Mouse (Mus musculus) kidney, adult 2 months (tissue): Measurements from ENCODE around the gene Gm21188. TPM values are rescaled to one million over a fixed set of nuclear protein-coding genes. Genes with fewer than 3 reads are reported as not detected.
A peak's percentile ranks its signal among the peaks of the same experiment; 100 is the strongest.
"Not testable (repeated sequence)": the region's sequence is repeated elsewhere in the genome, so short reads cannot be mapped to it uniquely, and the experiment has no call there.

Source experiments
- DNase-seq: peaks from one replicate; pipeline ENCODE4 v3.0.0; 2021
- H3K27ac ChIP-seq: fragments of 200-500 bp; 2 replicates; pipeline ENCODE4 v1.5.1; 2012; ENCODE audit warnings: low read depth, low read length, control low read depth, inconsistent platforms; ENCODE audit not compliant: insufficient read depth
- H3K27me3 ChIP-seq: fragments of 200-500 bp; replicated peaks from 2 replicates; pipeline ENCODE4 v1.6.1; 2012; ENCODE audit warnings: mild to moderate bottlenecking, moderate library complexity, low read length, inconsistent platforms; ENCODE audit not compliant: control insufficient read depth, insufficient read depth
- H3K36me3 ChIP-seq: fragments of 200-500 bp; 2 replicates; pipeline ENCODE4 v1.6.1; 2012; ENCODE audit warnings: mild to moderate bottlenecking, moderate library complexity, low read length, inconsistent platforms; ENCODE audit not compliant: control insufficient read depth, insufficient read depth
- H3K4me1 ChIP-seq: fragments of 200-500 bp; 2 replicates; pipeline ENCODE4 v1.6.1; 2011; ENCODE audit warnings: low read length; ENCODE audit not compliant: control insufficient read depth, insufficient read depth
- H3K4me3 ChIP-seq: fragments of 200-500 bp; 2 replicates; pipeline ENCODE4 v1.5.1; 2011; ENCODE audit warnings: mild to moderate bottlenecking, low read depth, low read length, control low read depth; ENCODE audit not compliant: insufficient read depth
- WGBS: fragments of 180-500 bp; shearing (Covaris S2); methylation state at CpG from one replicate; pipeline ENCODE4 v1.1.7; 2018; 5-methylcytosine and 5-hydroxymethylcytosine counted together
- polyA plus RNA-seq: library from polyadenylated mRNA; depleted of rRNA; stranded (reverse); fragments of >200 nt; gene quantifications from 2 replicates; pipeline ENCODE4 v1.2.3, GENCODE M21; 2012

The Gm21188 gene
- polyA plus RNA-seq, 1 experiment: 0.80 TPM

GRCm38 (mm10) chr13:120026373-120026772 lies 25.6 kb downstream of the Gm21188 start:
- not testable (repeated sequence) for H3K4me3 ChIP-seq, H3K4me1 ChIP-seq, H3K36me3 ChIP-seq, H3K27me3 ChIP-seq, H3K27ac ChIP-seq
- DNase-seq: peak; percentile 38
- 2% methylated on average over 3 of the region's 13 CpGs for WGBS

- H3K36me3 ChIP-seq, H3K4me1 ChIP-seq, H3K27ac ChIP-seq, H3K4me3 ChIP-seq, H3K27me3 ChIP-seq: not testable (repeated sequence)
- peak; percentile 38 for DNase-seq
- WGBS: 8% methylated on average over 4 of the region's 4 CpGs
Observed at GRCm38 (mm10) chr13:120025576-120025975, 26.4 kb downstream of the Gm21188 start.

GRCm38 (mm10) chr13:120025004-120025403 lies 27.0 kb downstream of the Gm21188 start:
- H3K4me3 ChIP-seq, H3K27ac ChIP-seq, H3K36me3 ChIP-seq, H3K4me1 ChIP-seq, DNase-seq, H3K27me3 ChIP-seq: not testable (repeated sequence)
- WGBS: 3% methylated on average over 21 of the region's 21 CpGs

GRCm38 (mm10) chr13:120024581-120024980 lies 27.4 kb downstream of the Gm21188 start:
- 12% methylated on average over 9 of the region's 9 CpGs for WGBS
- not testable (repeated sequence) for H3K36me3 ChIP-seq, DNase-seq, H3K27ac ChIP-seq, H3K27me3 ChIP-seq, H3K4me3 ChIP-seq, H3K4me1 ChIP-seq

DNA sequence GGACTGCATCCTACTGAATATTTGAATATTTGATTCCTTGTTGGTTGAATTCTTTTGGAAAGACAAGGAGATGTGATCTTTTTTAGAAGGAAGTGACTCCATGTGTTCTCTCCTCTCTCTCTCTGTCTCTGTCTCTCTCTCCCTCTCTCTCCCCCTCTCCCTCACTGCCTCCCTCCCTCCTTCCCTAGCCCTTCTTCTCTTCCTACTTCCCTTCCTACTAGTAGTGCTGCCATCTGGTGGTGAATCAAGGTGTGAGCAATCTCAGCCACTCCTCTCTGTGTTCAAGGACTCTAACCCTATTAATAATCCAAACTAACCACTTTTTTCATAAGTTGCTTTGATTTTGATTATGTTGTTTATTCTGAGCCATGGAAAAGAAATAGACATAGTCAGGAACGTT lies 30.5 kb downstream of the Gm21188 start:
- not testable (repeated sequence) for H3K4me3 ChIP-seq, H3K4me1 ChIP-seq, H3K36me3 ChIP-seq, H3K27me3 ChIP-seq, DNase-seq, H3K27ac ChIP-seq
- no CpG with 5 or more reads among the region's 1 CpGs for WGBS

DNA sequence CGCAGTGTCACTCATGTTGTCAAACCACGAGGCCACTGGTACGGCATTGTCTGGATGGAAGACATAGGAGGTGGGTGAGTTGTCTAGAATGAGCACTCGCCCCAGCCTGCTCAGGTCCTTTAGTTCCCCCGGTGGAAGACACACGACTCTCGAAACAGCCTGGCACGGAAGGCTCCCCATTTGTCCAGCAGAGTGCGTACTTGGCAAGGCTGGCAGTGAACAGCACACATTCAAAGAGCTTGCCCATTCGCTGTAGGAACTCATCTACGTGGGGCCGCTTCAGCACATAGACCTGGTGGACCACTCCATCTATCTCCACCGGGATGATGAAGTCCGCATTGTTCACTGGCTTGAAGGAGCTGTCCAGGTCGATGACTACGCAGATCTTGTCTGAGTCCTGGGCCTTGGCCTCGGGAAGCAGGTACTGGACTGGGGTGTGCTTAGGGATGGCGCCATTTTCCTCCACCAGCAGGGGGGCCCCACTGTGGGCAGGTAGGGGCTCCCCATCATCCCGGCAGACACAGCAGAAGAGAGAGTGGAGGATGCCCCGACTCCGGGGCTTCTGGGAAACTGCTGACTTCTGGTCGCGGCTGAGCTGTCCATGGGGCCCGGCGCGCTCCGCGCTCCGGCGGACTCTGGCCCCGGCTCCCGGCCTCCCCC lies 36.5 kb downstream of the Gm21188 start:
- WGBS: under 1% methylated on average over 9 of the region's 32 CpGs
- not testable (repeated sequence) for H3K4me3 ChIP-seq, H3K27ac ChIP-seq, H3K4me1 ChIP-seq, H3K27me3 ChIP-seq, H3K36me3 ChIP-seq, DNase-seq

GRCm38 (mm10) chr13:120013962-120014361 lies 38.0 kb downstream of the Gm21188 start:
- no CpG with 5 or more reads among the region's 2 CpGs for WGBS

DNA sequence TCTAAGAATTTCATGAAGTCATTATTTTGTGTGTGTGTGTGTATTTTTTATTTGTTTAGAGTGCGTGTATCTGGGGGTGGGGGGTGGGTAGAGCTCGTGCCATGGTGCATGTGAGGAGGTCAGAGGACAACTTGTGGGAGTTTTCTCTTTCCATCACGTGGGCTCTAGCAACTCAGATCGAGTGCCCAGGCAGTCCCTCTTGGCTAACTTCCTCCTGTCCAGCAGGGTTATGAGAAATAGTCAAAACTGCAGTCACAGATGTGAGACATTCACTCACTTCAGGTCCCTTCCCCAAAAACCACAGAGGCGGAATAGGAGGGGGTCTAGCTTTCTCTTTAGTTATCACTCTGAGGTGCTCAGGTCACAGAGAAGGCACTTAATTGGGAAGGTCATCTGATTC lies 38.5 kb downstream of the Gm21188 start:
- not testable (repeated sequence) for DNase-seq, H3K27ac ChIP-seq, H3K27me3 ChIP-seq, H3K4me1 ChIP-seq, H3K4me3 ChIP-seq, H3K36me3 ChIP-seq
- WGBS: no CpG with 5 or more reads among the region's 5 CpGs

More at GRCm38 (mm10) chr13:120013962-120014361, 38.0 kb downstream of the Gm21188 start:
- not testable (repeated sequence) for H3K4me3 ChIP-seq, H3K27ac ChIP-seq, H3K4me1 ChIP-seq, DNase-seq, H3K36me3 ChIP-seq, H3K27me3 ChIP-seq

GRCm38 (mm10) chr13:120010068-120010467 lies 41.9 kb downstream of the Gm21188 start:
- not testable (repeated sequence) for H3K4me1 ChIP-seq, H3K36me3 ChIP-seq, H3K27ac ChIP-seq, H3K27me3 ChIP-seq, DNase-seq, H3K4me3 ChIP-seq

DNA sequence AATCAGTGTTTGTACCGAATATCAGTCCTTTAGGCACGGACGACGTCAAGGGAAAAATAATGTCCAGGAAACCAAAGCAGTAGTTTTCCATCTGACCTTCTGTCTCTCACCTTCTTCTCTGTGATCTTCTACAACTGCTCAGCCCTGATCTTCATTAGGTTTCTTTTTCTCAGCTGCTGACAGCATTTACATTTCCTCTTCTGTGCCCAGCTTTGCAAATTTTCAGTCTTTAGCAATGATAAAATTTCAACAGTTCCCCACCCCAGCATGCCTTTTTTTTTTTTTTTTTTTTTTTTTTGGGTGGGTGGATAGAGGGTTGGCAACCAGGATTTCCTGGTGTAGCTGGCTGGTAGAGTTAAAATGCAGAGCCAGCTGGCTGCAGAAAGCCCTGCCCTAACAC lies 52.8 kb downstream of the Gm21188 start:
- H3K27me3 ChIP-seq, H3K36me3 ChIP-seq, DNase-seq, H3K4me3 ChIP-seq, H3K4me1 ChIP-seq, H3K27ac ChIP-seq: not testable (repeated sequence)
- WGBS: no CpG with 5 or more reads among the region's 4 CpGs

GRCm38 (mm10) chr13:119998442-119999086 lies 53.4 kb downstream of the Gm21188 start:
- DNase-seq, H3K27ac ChIP-seq, H3K4me3 ChIP-seq, H3K4me1 ChIP-seq, H3K27me3 ChIP-seq, H3K36me3 ChIP-seq: not testable (repeated sequence)
- no CpG with 5 or more reads among the region's 22 CpGs for WGBS
